Mouse (Mus musculus) heart, embryonic 11.5 days (tissue): ENCODE measurements around the gene Smad5. TPM values are rescaled to one million over a fixed set of nuclear protein-coding genes. Genes with fewer than 3 reads are reported as not detected.
A peak's percentile ranks its signal among the peaks of the same experiment; 100 is the strongest.

Experiments
- ATAC-seq: fragments of 200-750 bp; cut with Nextera tagmentation; replicated peaks from 2 replicates; pipeline ENCODE4 v1.8.0; 2017; ENCODE audit warnings: moderate library complexity; ENCODE audit not compliant: insufficient number of reproducible peaks, low FRiP score, low TSS enrichment
- H3K27ac ChIP-seq: fragments of 300-500 bp; sonication (generic); 2 replicates; pipeline ENCODE4 v1.5.1; 2014; ENCODE audit warnings: mild to moderate bottlenecking, low read depth, low read length
- H3K27me3 ChIP-seq: fragments of 300-500 bp; sonication (generic); 2 replicates; pipeline ENCODE4 v1.6.1; 2014; ENCODE audit warnings: mild to moderate bottlenecking, low read length, mixed read lengths; ENCODE audit not compliant: control insufficient read depth, insufficient read depth
- H3K36me3 ChIP-seq: fragments of 300-500 bp; sonication (generic); 2 replicates; pipeline ENCODE4 v1.6.1; 2014; ENCODE audit warnings: mild to moderate bottlenecking, low read length, moderate library complexity, mixed read lengths; ENCODE audit not compliant: control insufficient read depth, insufficient read depth
- H3K4me1 ChIP-seq: fragments of 300-500 bp; sonication (generic); 2 replicates; pipeline ENCODE4 v1.6.1; 2014; ENCODE audit warnings: low read length; ENCODE audit not compliant: control insufficient read depth, insufficient read depth
- H3K4me2 ChIP-seq: fragments of 300-500 bp; sonication (generic); 2 replicates; pipeline ENCODE4 v1.6.1; 2014; ENCODE audit warnings: mild to moderate bottlenecking, moderate library complexity
- H3K4me3 ChIP-seq: fragments of 300-500 bp; sonication (generic); 2 replicates; pipeline ENCODE4 v1.5.1; 2014; ENCODE audit warnings: low read depth, low read length
- H3K9ac ChIP-seq: fragments of 300-500 bp; sonication (generic); 2 replicates; pipeline ENCODE4 v1.6.1; 2014; ENCODE audit warnings: mild to moderate bottlenecking, low read depth, low read length, moderate library complexity
- H3K9me3 ChIP-seq: fragments of 300-500 bp; sonication (generic); replicated peaks from 2 replicates; pipeline ENCODE4 v1.6.1; 2016; ENCODE audit warnings: low read length; ENCODE audit not compliant: control insufficient read depth
- WGBS: fragments of 180-500 bp; shearing (Covaris S2); extraction: QIAGEN DNeasy Blood & Tissue Kit; methylation state at CpG from one replicate; pipeline ENCODE4 v1.1.7; 2014; ENCODE audit not compliant: insufficient replicate concordance; 5-methylcytosine and 5-hydroxymethylcytosine counted together
- polyA plus RNA-seq: library from polyadenylated mRNA; unstranded; fragments of >200 nt; fragmentation: Nextera tagmentation; extraction: Ambion mirVana; gene quantifications from 2 replicates; pipeline ENCODE4 v1.2.1, GENCODE M21; 2014

The Smad5 gene
- polyA plus RNA-seq, result 25.7 and 26.3 TPM in 2 replicates

- Histone ChIP-seq H3K27ac (peak within 1 kb of the TSS; percentile 99), H3K4me1 (peaks cover 15% of the 10 kb centered on the region), H3K9ac (peak within 1 kb of the TSS; percentile 96), H3K4me2 (peak within 1 kb of the TSS; percentile 67), H3K9me3 (no peaks in the 10 kb centered on the region; the same call in 1 of the 2 replicates), H3K4me3 (peak within 1 kb of the TSS; percentile 77), H3K27me3 (no peaks in the 10 kb centered on the region), H3K36me3 (no peaks in the 10 kb centered on the region)
- ATAC-seq, result peak; percentile 85
- WGBS, result 3% methylated on average over 57 of the region's 62 CpGs
These were observed at the start of gene Smad5 for GRCm38 (mm10) chr13:56702469-56703221. Gene Smad5, plus strand, starts transcription at chr13:56703010.

GRCm38 (mm10) chr13:56654176-56654575 lies 48.6 kb upstream of the Smad5 start:
- H3K36me3 ChIP-seq, result no peaks in the 10 kb centered on the region
- H3K9me3 ChIP-seq, result no peaks in the 10 kb centered on the region
- no peak overlapping the region for H3K4me2 ChIP-seq
- WGBS, result 81% methylated on average over 5 of the region's 5 CpGs
- no peaks in the 10 kb centered on the region; the same call in none of the 2 replicates for H3K4me1 ChIP-seq
- no peaks in the 10 kb centered on the region for H3K27me3 ChIP-seq
- no peak overlapping the region for H3K4me3 ChIP-seq
- H3K9ac ChIP-seq, result no peak overlapping the region
- ATAC-seq, result no peak
- no peak overlapping the region for H3K27ac ChIP-seq

GRCm38 (mm10) chr13:56657946-56658512 lies 44.8 kb upstream of the Smad5 start:
- Histone ChIP-seq H3K9me3 (no peaks in the 10 kb centered on the region), H3K4me2 (no peak overlapping the region), H3K4me3 (no peak overlapping the region), H3K27ac (no peak overlapping the region), H3K4me1 (peaks cover 17% of the 10 kb centered on the region), H3K36me3 (no peaks in the 10 kb centered on the region), H3K9ac (peak overlapping the region; percentile 39; the same call in 1 of the 2 replicates), H3K27me3 (no peaks in the 10 kb centered on the region)
- no peak for ATAC-seq
- 42% methylated on average over 7 of the region's 7 CpGs for WGBS

DNA sequence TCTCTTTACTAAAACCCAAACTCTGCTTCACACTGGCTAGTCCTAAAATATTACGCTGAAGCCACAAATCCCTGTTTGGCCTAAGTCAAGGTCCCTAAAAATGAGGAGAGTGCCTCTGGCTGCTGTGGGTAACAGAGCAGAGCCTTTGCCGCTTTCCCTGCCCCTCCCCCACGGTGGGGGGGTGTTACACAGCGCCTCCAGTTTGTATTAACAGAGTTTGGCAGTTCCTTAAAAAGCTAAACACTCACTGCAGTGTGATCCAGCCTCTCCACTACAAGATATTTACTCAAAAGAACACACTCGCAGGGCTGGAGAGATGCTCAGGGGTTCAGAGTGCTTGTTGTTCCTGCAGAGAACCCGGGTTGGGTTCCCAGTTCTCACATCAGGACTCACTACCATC lies 43.9 kb upstream of the Smad5 start:
- no peak overlapping the region for H3K4me3 ChIP-seq
- H3K27ac ChIP-seq, result no peak overlapping the region
- 68% methylated on average over 6 of the region's 6 CpGs for WGBS
- no peak overlapping the region for H3K4me2 ChIP-seq
- H3K4me1 ChIP-seq, result peaks cover 19% of the 10 kb centered on the region
- no peak overlapping the region for H3K9ac ChIP-seq
- H3K9me3 ChIP-seq, result no peaks in the 10 kb centered on the region
- no peaks in the 10 kb centered on the region for H3K36me3 ChIP-seq
- no peaks in the 10 kb centered on the region for H3K27me3 ChIP-seq
- no peak for ATAC-seq

DNA sequence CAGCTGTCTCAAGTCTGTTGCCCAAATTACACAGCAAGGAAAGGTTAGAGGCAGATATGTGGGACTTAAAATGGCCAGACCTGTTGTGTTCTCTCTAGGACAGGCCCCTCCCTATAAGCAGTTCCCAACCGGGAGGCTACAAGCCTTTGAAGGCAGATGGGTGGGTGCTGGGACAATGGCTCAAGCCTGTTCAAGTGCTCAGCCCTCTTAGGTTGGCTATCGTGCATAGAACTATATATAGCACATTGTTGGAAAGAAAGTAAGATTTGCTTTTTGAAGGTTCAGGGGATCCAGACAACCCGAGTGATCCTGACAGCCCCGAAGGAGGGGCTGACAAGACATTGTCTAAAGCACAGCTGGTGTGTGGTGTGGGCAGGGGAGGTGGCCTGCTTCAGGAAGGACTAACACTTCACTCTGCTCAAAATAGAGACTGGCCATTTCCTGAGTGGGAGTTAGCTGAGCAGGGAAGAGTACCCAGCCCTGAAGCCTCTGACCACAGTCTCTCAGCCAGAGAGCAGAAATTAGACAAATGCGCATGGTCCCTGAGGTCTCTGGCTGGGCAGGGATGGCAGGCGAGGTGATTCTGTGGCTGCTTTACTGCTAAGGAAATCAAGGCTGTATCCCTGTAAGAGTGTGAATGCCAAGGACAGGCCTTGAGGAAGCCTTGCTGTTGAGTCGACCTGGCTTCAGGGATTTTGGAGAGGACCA lies 40.7 kb upstream of the Smad5 start:
- no peak overlapping the region for H3K4me3 ChIP-seq

DNA sequence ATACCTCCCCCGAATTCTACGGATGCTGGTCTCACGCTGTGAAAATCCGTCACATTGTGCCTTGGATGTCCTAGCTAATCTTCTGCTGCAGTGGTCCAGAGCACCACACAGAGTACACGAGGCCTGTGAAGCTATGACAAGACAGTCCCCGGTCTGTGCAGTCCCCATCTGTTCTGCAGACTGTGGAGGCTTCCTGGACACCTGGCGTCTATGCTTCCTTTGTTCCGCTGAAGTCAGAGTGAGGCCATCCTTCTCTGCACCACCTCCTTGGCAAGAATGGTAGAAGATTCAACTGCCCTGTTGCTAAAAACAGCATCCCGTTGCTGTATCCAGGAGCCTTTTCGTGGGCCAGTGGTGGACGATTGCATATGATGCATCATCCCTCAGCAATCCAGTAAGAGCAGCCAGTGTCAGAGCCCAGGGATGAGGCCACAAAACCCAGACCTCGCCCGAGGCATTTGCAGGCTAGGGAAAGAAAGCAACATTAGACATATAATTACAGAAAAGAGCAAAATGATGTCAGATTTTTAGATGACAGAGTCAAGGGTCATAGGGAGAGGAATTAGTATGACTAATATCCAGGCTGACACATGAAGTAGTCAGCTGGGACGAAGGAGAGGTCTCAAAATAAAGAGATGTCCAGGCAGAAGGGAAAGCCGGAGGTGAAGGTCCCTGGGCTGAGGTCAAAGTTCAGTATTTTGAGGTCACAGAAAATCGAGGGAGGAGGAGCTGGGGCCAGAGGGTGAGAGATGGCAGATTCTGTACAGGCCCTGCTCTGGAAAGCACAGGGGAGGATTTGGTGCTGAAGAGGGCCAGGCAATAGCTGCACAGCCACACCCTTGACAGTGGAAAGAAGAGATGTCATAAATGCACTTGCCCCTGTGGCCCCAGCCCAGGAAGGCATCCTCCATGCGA lies 38.3 kb upstream of the Smad5 start:
- H3K27ac ChIP-seq, result no peak overlapping the region

More for the DNA sequence above, 40.7 kb upstream of the Smad5 start:
- Histone ChIP-seq H3K36me3 (no peaks in the 10 kb centered on the region), H3K9me3 (no peaks in the 10 kb centered on the region), H3K9ac (peak overlapping the region; percentile 52; the same call in 1 of the 2 replicates), H3K4me1 (peaks cover 19% of the 10 kb centered on the region), H3K27me3 (no peaks in the 10 kb centered on the region), H3K4me2 (peak overlapping the region; percentile 12; the same call in 1 of the 2 replicates), H3K27ac (peak overlapping the region; percentile 77)
- ATAC-seq, result peak; percentile 53
- 35% methylated on average over 7 of the region's 7 CpGs for WGBS

GRCm38 (mm10) chr13:56671206-56671605 lies 31.6 kb upstream of the Smad5 start:
- Histone ChIP-seq H3K36me3 (no peaks in the 10 kb centered on the region), H3K27me3 (peaks cover 2% of the 10 kb centered on the region; the same call in 1 of the 2 replicates), H3K9me3 (no peaks in the 10 kb centered on the region), H3K4me2 (no peak overlapping the region), H3K27ac (no peak overlapping the region), H3K4me1 (peaks cover 8% of the 10 kb centered on the region), H3K9ac (no peak overlapping the region), H3K4me3 (no peak overlapping the region)
- 25% methylated on average over 11 of the region's 11 CpGs for WGBS
- ATAC-seq, result no peak

More for the DNA sequence above, 38.3 kb upstream of the Smad5 start:
- no peak for ATAC-seq
- Histone ChIP-seq H3K4me2 (no peak overlapping the region), H3K4me3 (no peak overlapping the region), H3K9me3 (no peaks in the 10 kb centered on the region), H3K36me3 (no peaks in the 10 kb centered on the region), H3K9ac (no peak overlapping the region), H3K27me3 (no peaks in the 10 kb centered on the region), H3K4me1 (peaks cover 23% of the 10 kb centered on the region)
- WGBS, result 76% methylated on average over 17 of the region's 17 CpGs

DNA sequence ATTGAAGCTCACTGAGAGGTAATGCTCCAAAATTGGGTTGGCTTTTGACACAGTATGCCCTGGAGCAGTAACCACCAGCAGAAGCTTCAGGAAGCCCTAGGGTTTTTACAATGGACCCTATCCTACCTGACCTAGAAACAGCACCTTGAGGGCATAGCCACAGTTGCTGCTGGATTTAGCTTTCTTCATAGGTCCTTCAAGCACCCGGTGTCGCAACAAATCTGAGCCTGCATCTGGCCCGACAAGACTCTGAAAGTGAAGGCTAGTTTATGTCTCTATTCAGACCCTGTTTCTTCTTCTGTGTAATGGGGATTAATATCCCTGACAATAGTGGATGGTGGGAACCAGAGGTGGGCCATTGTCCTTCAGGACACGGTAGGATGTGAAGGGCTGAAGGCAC lies 25.1 kb upstream of the Smad5 start:
- WGBS, result 82% methylated on average over 4 of the region's 4 CpGs
- H3K9me3 ChIP-seq, result no peaks in the 10 kb centered on the region
- no peak overlapping the region for H3K4me2 ChIP-seq
- no peak overlapping the region for H3K9ac ChIP-seq
- peak overlapping the region; percentile 47 for H3K27ac ChIP-seq
- no peak overlapping the region for H3K4me3 ChIP-seq
- ATAC-seq, result no peak
- no peaks in the 10 kb centered on the region for H3K36me3 ChIP-seq
- H3K4me1 ChIP-seq, result peaks cover 20% of the 10 kb centered on the region
- H3K27me3 ChIP-seq, result peaks cover 2% of the 10 kb centered on the region; the same call in 1 of the 2 replicates
